Mouse (Mus musculus) CD4-positive, CD25-positive, alpha-beta regulatory T cell, adult 4 months (primary cell): ENCODE results near the gene B130006D01Rik. TPM values are rescaled to one million over a fixed set of nuclear protein-coding genes. Genes with fewer than 3 reads are reported as not detected.

Source experiments
- ATAC-seq: one replicate; pipeline ENCODE4 v1.8.0; 2017
- polyA plus RNA-seq, 2 experiments: library from polyadenylated mRNA; unstranded; fragments of 100-300 nt; shearing (Covaris generic); gene quantifications; one replicate each; pipeline ENCODE4 v1.2.1; 2017

The B130006D01Rik gene
- polyA plus RNA-seq = 1 to 10 TPM; 7.5 to 8.6 TPM

- ATAC-seq = no peak
Measured at GRCm38 (mm10) chr11:95723287-95723686, at the start of gene B130006D01Rik. TSS of gene B130006D01Rik (plus strand) at chr11:95723587.

- ATAC-seq = no peak
Measured at GRCm38 (mm10) chr11:95675498-95675897, 47.9 kb upstream of the B130006D01Rik start.

GRCm38 (mm10) chr11:95676307-95676706 lies 47.1 kb upstream of the B130006D01Rik start:
- no peak for ATAC-seq

GRCm38 (mm10) chr11:95677925-95678701 lies 45.3 kb upstream of the B130006D01Rik start:
- ATAC-seq = no peak

GRCm38 (mm10) chr11:95681995-95682601 lies 41.3 kb upstream of the B130006D01Rik start:
- no peak for ATAC-seq

GRCm38 (mm10) chr11:95682946-95683345 lies 40.4 kb upstream of the B130006D01Rik start:
- no peak for ATAC-seq

GRCm38 (mm10) chr11:95686031-95686430 lies 37.4 kb upstream of the B130006D01Rik start:
- peak; percentile 53 for ATAC-seq

GRCm38 (mm10) chr11:95687084-95687656 lies 36.2 kb upstream of the B130006D01Rik start:
- no peak for ATAC-seq

- ATAC-seq = peak; percentile 80
Measured at GRCm38 (mm10) chr11:95688515-95688914, 34.9 kb upstream of the B130006D01Rik start.

- peak; percentile 24 for ATAC-seq
Measured at GRCm38 (mm10) chr11:95688981-95689380, 34.4 kb upstream of the B130006D01Rik start.

GRCm38 (mm10) chr11:95689544-95689943 lies 33.8 kb upstream of the B130006D01Rik start:
- no peak for ATAC-seq

GRCm38 (mm10) chr11:95698541-95698940 lies 24.8 kb upstream of the B130006D01Rik start:
- ATAC-seq = no peak

GRCm38 (mm10) chr11:95700778-95701739 lies 22.3 kb upstream of the B130006D01Rik start:
- ATAC-seq = no peak

GRCm38 (mm10) chr11:95704032-95704969 lies 19.1 kb upstream of the B130006D01Rik start:
- no peak for ATAC-seq

- ATAC-seq = no peak
Measured at GRCm38 (mm10) chr11:95704970-95705330, 18.4 kb upstream of the B130006D01Rik start.

- ATAC-seq = no peak
Measured at GRCm38 (mm10) chr11:95709534-95710040, 13.8 kb upstream of the B130006D01Rik start.

- ATAC-seq = no peak
Measured at GRCm38 (mm10) chr11:95710478-95710877, 12.9 kb upstream of the B130006D01Rik start.

GRCm38 (mm10) chr11:95712085-95712562 lies 11.3 kb upstream of the B130006D01Rik start:
- peak; percentile 13 for ATAC-seq

- peak; percentile 82 for ATAC-seq
Measured at GRCm38 (mm10) chr11:95712563-95713224, 10.7 kb upstream of the B130006D01Rik start, which contains the start of gene Zfp652. TSS of gene Zfp652 (plus strand) at chr11:95712673.

GRCm38 (mm10) chr11:95713225-95713810 lies 10.1 kb upstream of the B130006D01Rik start:
- ATAC-seq = peak; percentile 47
